Mouse (Mus musculus): Measurements from ENCODE around the gene D11Wsu47e. TPM values are rescaled to one million over a fixed set of nuclear protein-coding genes. Genes with fewer than 3 reads are reported as not detected.

Gene D11Wsu47e
- polyA plus RNA-seq, 1 experiment from 2014 or later: 22.9 TPM

- H3K36me3 ChIP-seq (ENCODE audit: control insufficient read depth, insufficient read depth, low read length): peaks cover 7% of the 10 kb centered on the region
- H3K9ac ChIP-seq (ENCODE audit: low read depth, low read length): peak overlapping the region; percentile 81
- under 1% methylated on average over 37 of the region's 38 CpGs for WGBS
- H3K4me3 ChIP-seq (ENCODE audit: low read depth, low read length): peak overlapping the region; percentile 73
- peak overlapping the region; percentile 79 for H3K27ac ChIP-seq (ENCODE audit: low read depth, low read length)
- peaks cover 39% of the 10 kb centered on the region for H3K4me1 ChIP-seq (replicated peaks; ENCODE audit: control insufficient read depth, insufficient read depth, low read length)
- H3K4me2 ChIP-seq: peak overlapping the region; percentile 77
- no peaks in the 10 kb centered on the region for H3K9me3 ChIP-seq (ENCODE audit: control insufficient read depth, low read length)
- no peak for ATAC-seq (replicated peaks; ENCODE audit: low FRiP score)
- no peak for DNase-seq (ENCODE audit: low spot score)
- no peaks in the 10 kb centered on the region for H3K27me3 ChIP-seq (replicated peaks; ENCODE audit: control insufficient read depth, insufficient read depth, low read length)
Measured at GRCm38 (mm10) chr11:113683627-113683956, 620 bp upstream of the D11Wsu47e start.

DNA sequence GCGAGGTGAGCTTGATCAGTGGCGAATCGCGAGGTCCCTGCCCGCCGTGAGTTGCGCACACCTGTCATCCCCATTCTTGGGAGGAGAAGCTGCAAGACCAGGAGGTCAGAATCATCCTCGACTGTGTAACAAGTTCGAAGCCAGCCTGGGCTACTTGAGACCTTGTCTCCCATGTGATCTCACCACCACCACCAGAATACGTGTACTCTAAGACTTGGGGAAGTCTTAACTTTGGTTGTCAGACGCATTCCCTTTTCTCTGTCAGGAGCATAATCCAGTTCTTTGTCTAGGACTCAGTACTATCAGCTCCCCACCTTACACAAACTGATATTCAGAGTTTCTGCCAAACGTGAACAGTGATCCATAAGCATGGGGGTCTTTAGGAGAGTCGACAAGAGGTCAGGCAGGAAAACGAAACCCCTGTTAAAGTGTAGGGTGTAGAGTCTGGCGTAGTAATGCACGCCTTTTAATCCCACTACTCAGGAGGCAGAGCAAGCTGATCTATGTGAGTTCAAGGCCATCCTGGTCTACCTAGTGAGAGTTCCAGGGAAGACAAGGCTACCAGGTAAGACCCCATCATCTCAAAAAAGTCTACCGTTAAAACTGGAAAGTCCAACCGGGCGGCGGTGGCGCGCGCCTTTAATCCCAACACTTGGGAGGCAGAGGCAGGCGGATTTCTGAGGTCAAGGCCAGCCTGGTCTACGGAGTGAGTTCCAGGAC lies 655 bp downstream of the D11Wsu47e start:
- Histone ChIP-seq H3K4me2 (peak overlapping the region; percentile 77), H3K27me3 (replicated peaks; ENCODE audit: control insufficient read depth, insufficient read depth, low read length) (no peaks in the 10 kb centered on the region), H3K4me1 (replicated peaks; ENCODE audit: control insufficient read depth, insufficient read depth, low read length) (peaks cover 35% of the 10 kb centered on the region), H3K9ac (ENCODE audit: low read depth, low read length) (peak overlapping the region; percentile 81), H3K4me3 (ENCODE audit: low read depth, low read length) (peak overlapping the region; percentile 73), H3K27ac (ENCODE audit: low read depth, low read length) (0 out of 2 replicates have a peak overlapping the region, but pooled peaks have one; percentile 29), H3K9me3 (ENCODE audit: control insufficient read depth, low read length) (no peaks in the 10 kb centered on the region), H3K36me3 (ENCODE audit: control insufficient read depth, insufficient read depth, low read length) (peaks cover 19% of the 10 kb centered on the region)
- 37% methylated on average over 25 of the region's 25 CpGs for WGBS
- DNase-seq (ENCODE audit: low spot score) (peak; percentile 51), ATAC-seq (replicated peaks; ENCODE audit: low FRiP score) (no peak)

- Histone ChIP-seq H3K27me3 (replicated peaks; ENCODE audit: control insufficient read depth, insufficient read depth, low read length) (no peaks in the 10 kb centered on the region), H3K9ac (ENCODE audit: low read depth, low read length) (no peak overlapping the region), H3K27ac (ENCODE audit: low read depth, low read length) (no peak overlapping the region), H3K9me3 (ENCODE audit: control insufficient read depth, low read length) (no peaks in the 10 kb centered on the region), H3K4me2 (no peak overlapping the region), H3K4me1 (replicated peaks; ENCODE audit: control insufficient read depth, insufficient read depth, low read length) (peaks cover 20% of the 10 kb centered on the region), H3K4me3 (ENCODE audit: low read depth, low read length) (no peak overlapping the region), H3K36me3 (ENCODE audit: control insufficient read depth, insufficient read depth, low read length) (peaks cover 24% of the 10 kb centered on the region)
- DNase-seq (ENCODE audit: low spot score) (no peak), ATAC-seq (replicated peaks; ENCODE audit: low FRiP score) (no peak)
- 82% methylated on average over 2 of the region's 2 CpGs for WGBS
Measured at GRCm38 (mm10) chr11:113687031-113687430, 2.8 kb downstream of the D11Wsu47e start.

DNA sequence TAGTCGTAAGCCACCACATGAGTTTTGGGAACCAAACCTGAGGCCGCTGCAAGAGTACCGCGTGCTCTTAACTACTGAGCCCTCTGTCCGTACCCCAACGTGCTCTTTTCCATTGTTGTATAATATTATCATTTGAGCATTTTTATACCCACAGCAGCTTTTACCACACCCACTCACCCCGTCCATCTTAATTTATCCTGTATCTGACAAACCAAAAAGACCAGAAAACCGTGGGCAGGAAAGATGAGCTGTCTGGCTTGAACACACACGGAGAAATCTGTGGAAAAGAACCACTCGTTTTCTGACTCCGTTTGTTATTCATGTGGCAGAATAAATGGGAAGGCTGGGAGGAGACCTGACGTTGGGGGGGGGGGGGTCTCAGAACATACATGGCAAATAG lies 6.3 kb downstream of the D11Wsu47e start:
- H3K27ac ChIP-seq (ENCODE audit: low read depth, low read length): no peak overlapping the region
- no peaks in the 10 kb centered on the region for H3K27me3 ChIP-seq (replicated peaks; ENCODE audit: control insufficient read depth, insufficient read depth, low read length)
- no peak overlapping the region for H3K9ac ChIP-seq (ENCODE audit: low read depth, low read length)
- H3K4me3 ChIP-seq (ENCODE audit: low read depth, low read length): no peak overlapping the region
- no peak for ATAC-seq (replicated peaks; ENCODE audit: low FRiP score)
- H3K4me2 ChIP-seq: no peak overlapping the region
- H3K4me1 ChIP-seq (replicated peaks; ENCODE audit: control insufficient read depth, insufficient read depth, low read length): peaks cover 11% of the 10 kb centered on the region
- no peaks in the 10 kb centered on the region for H3K9me3 ChIP-seq (ENCODE audit: control insufficient read depth, low read length)
- peaks cover 43% of the 10 kb centered on the region for H3K36me3 ChIP-seq (ENCODE audit: control insufficient read depth, insufficient read depth, low read length)
- DNase-seq (ENCODE audit: low spot score): no peak
- WGBS: 91% methylated on average over 12 of the region's 12 CpGs

DNA sequence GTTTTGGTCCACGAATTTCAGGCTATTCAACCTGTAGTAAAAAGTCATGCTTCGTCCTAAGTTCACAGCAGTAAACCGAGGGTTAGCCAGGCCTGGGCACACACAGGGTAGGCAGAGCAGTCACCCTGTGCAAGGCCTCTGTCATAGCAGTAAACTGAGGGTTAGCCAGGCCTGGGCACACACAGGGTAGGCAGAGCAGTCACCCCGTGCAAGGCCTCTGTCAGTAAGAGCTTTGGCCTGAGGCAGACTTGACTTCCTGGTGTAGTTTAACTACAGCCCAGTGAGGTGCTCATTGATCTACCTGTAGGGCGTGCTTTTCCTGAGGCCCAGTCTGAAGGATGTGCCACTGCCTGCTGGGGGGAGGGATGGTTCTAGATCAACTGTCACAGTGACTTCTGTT lies 7.1 kb downstream of the D11Wsu47e start:
- H3K36me3 ChIP-seq (ENCODE audit: control insufficient read depth, insufficient read depth, low read length): peaks cover 50% of the 10 kb centered on the region
- peaks cover 7% of the 10 kb centered on the region for H3K4me1 ChIP-seq (replicated peaks; ENCODE audit: control insufficient read depth, insufficient read depth, low read length)
- no peak overlapping the region for H3K4me2 ChIP-seq
- 86% methylated on average over 5 of the region's 5 CpGs for WGBS
- no peak overlapping the region for H3K9ac ChIP-seq (ENCODE audit: low read depth, low read length)
- H3K27ac ChIP-seq (ENCODE audit: low read depth, low read length): peak overlapping the region; percentile 19; the same call in 1 of the 2 replicates
- H3K9me3 ChIP-seq (ENCODE audit: control insufficient read depth, low read length): no peaks in the 10 kb centered on the region
- ATAC-seq (replicated peaks; ENCODE audit: low FRiP score) (no peak), DNase-seq (ENCODE audit: low spot score) (no peak)
- no peaks in the 10 kb centered on the region for H3K27me3 ChIP-seq (replicated peaks; ENCODE audit: control insufficient read depth, insufficient read depth, low read length)
- no peak overlapping the region for H3K4me3 ChIP-seq (ENCODE audit: low read depth, low read length)

GRCm38 (mm10) chr11:113691851-113692250 lies 7.6 kb downstream of the D11Wsu47e start:
- Histone ChIP-seq H3K4me2 (no peak overlapping the region), H3K9me3 (ENCODE audit: control insufficient read depth, low read length) (no peaks in the 10 kb centered on the region), H3K27me3 (replicated peaks; ENCODE audit: control insufficient read depth, insufficient read depth, low read length) (no peaks in the 10 kb centered on the region), H3K27ac (ENCODE audit: low read depth, low read length) (no peak overlapping the region), H3K9ac (ENCODE audit: low read depth, low read length) (no peak overlapping the region), H3K4me3 (ENCODE audit: low read depth, low read length) (no peak overlapping the region), H3K4me1 (replicated peaks; ENCODE audit: control insufficient read depth, insufficient read depth, low read length) (peaks cover 3% of the 10 kb centered on the region; the same call in 1 of the 2 replicates), H3K36me3 (ENCODE audit: control insufficient read depth, insufficient read depth, low read length) (peaks cover 50% of the 10 kb centered on the region)
- ATAC-seq (replicated peaks; ENCODE audit: low FRiP score) (no peak), DNase-seq (ENCODE audit: low spot score) (no peak)
- 75% methylated on average over 3 of the region's 3 CpGs for whole genome bisulfite sequencing

DNA sequence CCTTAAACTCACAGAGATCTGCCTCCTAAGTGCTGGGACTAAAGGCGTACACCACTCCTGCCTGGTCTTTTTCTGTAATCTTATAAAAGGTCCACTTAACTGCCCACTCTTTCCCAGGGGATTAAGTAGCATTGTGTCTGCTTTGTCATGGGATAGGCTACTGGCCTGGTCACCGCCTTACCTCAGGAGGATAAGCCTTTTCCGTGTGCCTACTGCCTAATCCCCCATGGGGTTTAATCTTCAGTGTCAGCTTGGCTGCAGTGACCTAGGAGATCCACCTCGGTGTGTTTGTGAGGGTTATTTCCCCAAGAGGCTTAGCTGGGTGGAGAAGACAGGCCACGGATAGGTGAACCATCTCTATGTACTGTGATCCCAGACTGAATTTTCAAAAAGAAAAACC lies 13.4 kb downstream of the D11Wsu47e start:
- no peak overlapping the region for H3K9ac ChIP-seq (ENCODE audit: low read depth, low read length)
- no peak overlapping the region for H3K4me2 ChIP-seq
- H3K27me3 ChIP-seq (replicated peaks; ENCODE audit: control insufficient read depth, insufficient read depth, low read length): no peaks in the 10 kb centered on the region
- no peaks in the 10 kb centered on the region for H3K4me1 ChIP-seq (replicated peaks; ENCODE audit: control insufficient read depth, insufficient read depth, low read length)
- no peak overlapping the region for H3K4me3 ChIP-seq (ENCODE audit: low read depth, low read length)
- H3K36me3 ChIP-seq (ENCODE audit: control insufficient read depth, insufficient read depth, low read length): peaks cover 26% of the 10 kb centered on the region
- no peak for ATAC-seq (replicated peaks; ENCODE audit: low FRiP score)
- WGBS: 81% methylated on average over 5 of the region's 5 CpGs
- no peak overlapping the region for H3K27ac ChIP-seq (ENCODE audit: low read depth, low read length)
- DNase-seq (ENCODE audit: low spot score): no peak
- H3K9me3 ChIP-seq (ENCODE audit: control insufficient read depth, low read length): no peaks in the 10 kb centered on the region

GRCm38 (mm10) chr11:113698013-113698545 lies 13.9 kb downstream of the D11Wsu47e start:
- ATAC-seq (replicated peaks; ENCODE audit: low FRiP score) (no peak), DNase-seq (ENCODE audit: low spot score) (no peak)
- H3K27me3 ChIP-seq (replicated peaks; ENCODE audit: control insufficient read depth, insufficient read depth, low read length): no peaks in the 10 kb centered on the region
- WGBS: 80% methylated on average over 12 of the region's 12 CpGs
- no peak overlapping the region for H3K4me3 ChIP-seq (ENCODE audit: low read depth, low read length)
- H3K4me2 ChIP-seq: no peak overlapping the region
- H3K36me3 ChIP-seq (ENCODE audit: control insufficient read depth, insufficient read depth, low read length): peaks cover 26% of the 10 kb centered on the region
- no peaks in the 10 kb centered on the region for H3K4me1 ChIP-seq (replicated peaks; ENCODE audit: control insufficient read depth, insufficient read depth, low read length)
- no peaks in the 10 kb centered on the region for H3K9me3 ChIP-seq (ENCODE audit: control insufficient read depth, low read length)
- no peak overlapping the region for H3K27ac ChIP-seq (ENCODE audit: low read depth, low read length)
- H3K9ac ChIP-seq (ENCODE audit: low read depth, low read length): no peak overlapping the region

GRCm38 (mm10) chr11:113699643-113700042 lies 15.4 kb downstream of the D11Wsu47e start:
- DNase-seq (ENCODE audit: low spot score) (no peak), ATAC-seq (replicated peaks; ENCODE audit: low FRiP score) (no peak)
- Histone ChIP-seq H3K4me2 (no peak overlapping the region), H3K9ac (ENCODE audit: low read depth, low read length) (no peak overlapping the region), H3K27me3 (replicated peaks; ENCODE audit: control insufficient read depth, insufficient read depth, low read length) (no peaks in the 10 kb centered on the region), H3K9me3 (ENCODE audit: control insufficient read depth, low read length) (no peaks in the 10 kb centered on the region), H3K27ac (ENCODE audit: low read depth, low read length) (no peak overlapping the region), H3K4me3 (ENCODE audit: low read depth, low read length) (no peak overlapping the region), H3K36me3 (ENCODE audit: control insufficient read depth, insufficient read depth, low read length) (peaks cover 16% of the 10 kb centered on the region), H3K4me1 (replicated peaks; ENCODE audit: control insufficient read depth, insufficient read depth, low read length) (no peaks in the 10 kb centered on the region)
- 88% methylated on average over 7 of the region's 7 CpGs for WGBS
